Mouse (Mus musculus) liver, embryonic 16.5 days (tissue): Measurements from ENCODE around the gene Slco1a5. TPM values are rescaled to one million over a fixed set of nuclear protein-coding genes. Genes with fewer than 3 reads are reported as not detected.
A peak's percentile ranks its signal among the peaks of the same experiment; 100 is the strongest.

Experiments used
- ATAC-seq: fragments of 200-750 bp; cut with Nextera tagmentation; 2 replicates; pipeline ENCODE4 v1.8.0; 2017; ENCODE audit warnings: low read depth, mild to moderate bottlenecking, moderate number of reproducible peaks, moderate library complexity
- H3K27ac ChIP-seq: fragments of 300-500 bp; sonication (generic); 2 replicates; pipeline ENCODE4 v1.5.1; 2014; ENCODE audit warnings: mild to moderate bottlenecking, low read length
- H3K27me3 ChIP-seq: fragments of 300-500 bp; sonication (generic); 2 replicates; pipeline ENCODE4 v1.6.1; 2014; ENCODE audit warnings: low read depth, low read length, mixed read lengths; ENCODE audit not compliant: control insufficient read depth, insufficient read depth
- H3K36me3 ChIP-seq: fragments of 300-500 bp; sonication (generic); 2 replicates; pipeline ENCODE4 v1.6.1; 2014; ENCODE audit warnings: mild to moderate bottlenecking; ENCODE audit not compliant: control insufficient read depth, insufficient read depth
- H3K4me1 ChIP-seq: fragments of 300-500 bp; sonication (generic); 2 replicates; pipeline ENCODE4 v1.6.1; 2014; ENCODE audit warnings: low read depth, low read length, mixed read lengths; ENCODE audit not compliant: control insufficient read depth
- H3K4me2 ChIP-seq: fragments of 300-500 bp; sonication (generic); 2 replicates; pipeline ENCODE4 v1.6.1; 2014; ENCODE audit warnings: low read depth, low read length, mixed read lengths
- H3K4me3 ChIP-seq: fragments of 300-500 bp; sonication (generic); 2 replicates; pipeline ENCODE4 v1.5.1; 2014; ENCODE audit warnings: low read depth, mild to moderate bottlenecking, low read length
- H3K9ac ChIP-seq: fragments of 300-500 bp; sonication (generic); 2 replicates; pipeline ENCODE4 v1.6.1; 2014; ENCODE audit warnings: low read depth, low read length
- H3K9me3 ChIP-seq: fragments of 300-500 bp; sonication (generic); replicated peaks from 2 replicates; pipeline ENCODE4 v1.6.1; 2016; ENCODE audit warnings: low read length; ENCODE audit not compliant: control insufficient read depth
- WGBS: fragments of 180-500 bp; shearing (Covaris S2); extraction: QIAGEN DNeasy Blood & Tissue Kit; methylation state at CpG from one replicate; pipeline ENCODE4 v1.1.7; 2014; ENCODE audit not compliant: insufficient replicate concordance; 5-methylcytosine and 5-hydroxymethylcytosine counted together
- polyA plus RNA-seq: library from polyadenylated mRNA; unstranded; fragments of >200 nt; fragmentation: Nextera tagmentation; extraction: Ambion mirVana; gene quantifications from 2 replicates; pipeline ENCODE4 v1.2.1, GENCODE M21; 2015

Gene Slco1a5
- polyA plus RNA-seq, 1 experiment from 2014 or later: 0.05 TPM

- Histone ChIP-seq H3K9ac (no peak overlapping the region), H3K9me3 (no peaks in the 10 kb centered on the region), H3K36me3 (peaks cover 6% of the 10 kb centered on the region), H3K27ac (peak overlapping the region; percentile 21), H3K4me1 (peaks cover 11% of the 10 kb centered on the region), H3K4me3 (no peak overlapping the region), H3K4me2 (no peak overlapping the region), H3K27me3 (no peaks in the 10 kb centered on the region)
- ATAC-seq: peak; percentile 28
- WGBS: 63% methylated on average over 11 of the region's 11 CpGs
Observed at GRCm38 (mm10) chr6:142347431-142348385, 24.9 kb upstream of the Slco1a5 start.

- Histone ChIP-seq H3K27me3 (no peaks in the 10 kb centered on the region), H3K9me3 (no peaks in the 10 kb centered on the region), H3K4me1 (peaks cover 11% of the 10 kb centered on the region), H3K4me3 (peak overlapping the region; percentile 85), H3K4me2 (peak overlapping the region; percentile 69), H3K36me3 (peaks cover 5% of the 10 kb centered on the region), H3K27ac (peak overlapping the region; percentile 83), H3K9ac (peak overlapping the region; percentile 75)
- ATAC-seq: no peak
- 35% methylated on average over 12 of the region's 12 CpGs for WGBS
Observed at GRCm38 (mm10) chr6:142346181-142347110, 23.7 kb upstream of the Slco1a5 start.

DNA sequence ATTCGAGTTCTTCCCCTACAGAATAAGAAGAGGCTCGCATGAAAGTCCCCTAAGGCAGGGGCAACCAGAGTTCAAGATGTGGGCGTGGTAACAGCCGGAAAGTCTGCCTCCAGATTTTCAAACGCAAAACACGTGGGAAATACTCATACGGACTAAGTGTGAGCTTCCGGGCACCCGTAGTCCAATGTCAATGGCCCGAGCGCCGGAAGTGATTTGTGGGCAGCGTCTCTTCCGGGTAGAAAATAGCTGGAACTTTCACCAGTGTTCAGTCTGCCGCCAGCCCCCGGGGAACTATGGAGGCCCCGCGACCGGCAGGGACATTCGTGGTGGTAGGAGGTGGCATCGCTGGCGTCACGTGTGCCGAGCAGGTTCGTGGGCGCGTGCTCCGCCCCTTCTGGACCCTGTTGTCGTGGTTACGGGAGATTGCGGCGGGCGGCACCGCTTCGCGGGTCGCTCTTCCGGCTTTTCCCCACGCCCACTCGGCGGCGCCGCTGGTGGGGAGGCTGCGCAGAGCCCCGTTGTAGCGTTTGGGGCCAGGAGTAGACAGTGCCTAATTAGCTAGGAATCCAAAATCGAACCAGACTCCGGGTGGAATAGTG, 22.8 kb upstream of the Slco1a5 start, which contains the start of gene Pyroxd1:
Gene Pyroxd1 (plus strand): TSS at position 215 of the 599 bp plus-strand sequence.
- Histone ChIP-seq H3K27ac (peak within 1 kb of the TSS; percentile 83), H3K27me3 (no peaks in the 10 kb centered on the region), H3K9me3 (no peaks in the 10 kb centered on the region), H3K4me2 (peak within 1 kb of the TSS; percentile 69), H3K36me3 (no peaks in the 10 kb centered on the region), H3K9ac (peak within 1 kb of the TSS; percentile 75), H3K4me1 (peaks cover 11% of the 10 kb centered on the region), H3K4me3 (peak within 1 kb of the TSS; percentile 85)
- WGBS: under 1% methylated on average over 48 of the region's 48 CpGs
- peak; percentile 92 for ATAC-seq

- no peaks in the 10 kb centered on the region for H3K27me3 ChIP-seq
- no peak overlapping the region for H3K4me2 ChIP-seq
- WGBS: 45% methylated on average over 2 of the region's 2 CpGs
- no peaks in the 10 kb centered on the region for H3K9me3 ChIP-seq
- H3K4me3 ChIP-seq: no peak overlapping the region
- peaks cover 11% of the 10 kb centered on the region for H3K4me1 ChIP-seq
- ATAC-seq: no peak
- H3K9ac ChIP-seq: no peak overlapping the region
- H3K36me3 ChIP-seq: no peaks in the 10 kb centered on the region
- H3K27ac ChIP-seq: no peak overlapping the region
Observed at GRCm38 (mm10) chr6:142343561-142343960, 20.8 kb upstream of the Slco1a5 start.

DNA sequence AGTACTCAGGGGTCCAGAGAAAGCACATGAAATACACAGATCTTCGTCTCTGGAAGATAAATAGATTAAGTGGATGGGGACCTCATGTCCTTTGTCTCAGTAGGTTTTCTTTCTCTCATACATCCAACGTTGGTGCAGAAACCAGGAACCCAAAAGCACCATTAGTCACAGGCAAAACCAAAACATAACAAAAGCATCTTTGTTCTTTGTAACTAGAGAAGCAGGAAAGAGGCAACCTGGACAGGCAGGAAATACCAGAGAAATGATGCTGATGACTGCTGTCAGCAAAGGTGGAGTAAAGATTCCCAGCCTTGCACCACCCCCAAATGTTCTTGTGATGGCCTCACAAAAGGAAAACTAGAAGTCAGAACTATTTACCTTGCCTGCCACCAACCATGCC, 16.8 kb upstream of the Slco1a5 start:
- 16% methylated on average over 2 of the region's 2 CpGs for WGBS
- no peaks in the 10 kb centered on the region for H3K4me1 ChIP-seq
- no peak overlapping the region for H3K9ac ChIP-seq
- no peak overlapping the region for H3K4me3 ChIP-seq
- H3K9me3 ChIP-seq: no peaks in the 10 kb centered on the region
- H3K36me3 ChIP-seq: no peaks in the 10 kb centered on the region
- no peak for ATAC-seq
- H3K27ac ChIP-seq: no peak overlapping the region
- H3K4me2 ChIP-seq: no peak overlapping the region
- H3K27me3 ChIP-seq: no peaks in the 10 kb centered on the region

- no peak for ATAC-seq
Observed at GRCm38 (mm10) chr6:142338961-142339360, 16.2 kb upstream of the Slco1a5 start.

DNA sequence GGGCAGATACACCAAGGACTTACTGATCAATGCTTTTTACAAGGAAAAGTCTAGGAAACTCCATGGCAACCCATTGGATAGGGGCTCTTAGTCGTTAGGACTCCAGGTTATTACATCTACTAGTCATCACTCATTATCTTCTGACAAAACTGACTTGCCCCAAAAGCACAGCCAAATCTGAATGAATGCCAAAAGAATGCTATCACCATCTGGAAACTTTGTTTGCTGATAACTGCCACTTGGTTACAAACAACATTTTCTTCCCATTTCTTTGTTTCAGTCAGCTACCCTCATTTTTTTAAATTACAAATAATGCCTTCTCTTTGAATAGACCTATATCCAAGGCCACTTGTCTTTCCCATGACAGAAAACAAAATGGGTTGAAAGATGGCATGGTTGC, 6.4 kb upstream of the Slco1a5 start:
- WGBS: 29% methylated on average over 1 of the region's 1 CpGs
- Histone ChIP-seq H3K9me3 (no peaks in the 10 kb centered on the region), H3K4me2 (no peak overlapping the region), H3K4me3 (no peak overlapping the region), H3K36me3 (no peaks in the 10 kb centered on the region), H3K27ac (no peak overlapping the region), H3K27me3 (no peaks in the 10 kb centered on the region), H3K4me1 (no peaks in the 10 kb centered on the region), H3K9ac (no peak overlapping the region)
- no peak for ATAC-seq

More at GRCm38 (mm10) chr6:142338961-142339360, 16.2 kb upstream of the Slco1a5 start:
- no peak overlapping the region for H3K4me2 ChIP-seq
- H3K4me1 ChIP-seq: no peaks in the 10 kb centered on the region
- H3K9me3 ChIP-seq: no peaks in the 10 kb centered on the region
- no peaks in the 10 kb centered on the region for H3K36me3 ChIP-seq
- no peak overlapping the region for H3K4me3 ChIP-seq
- H3K9ac ChIP-seq: no peak overlapping the region
- H3K27me3 ChIP-seq: no peaks in the 10 kb centered on the region
- H3K27ac ChIP-seq: no peak overlapping the region
- WGBS: 33% methylated on average over 2 of the region's 2 CpGs

DNA sequence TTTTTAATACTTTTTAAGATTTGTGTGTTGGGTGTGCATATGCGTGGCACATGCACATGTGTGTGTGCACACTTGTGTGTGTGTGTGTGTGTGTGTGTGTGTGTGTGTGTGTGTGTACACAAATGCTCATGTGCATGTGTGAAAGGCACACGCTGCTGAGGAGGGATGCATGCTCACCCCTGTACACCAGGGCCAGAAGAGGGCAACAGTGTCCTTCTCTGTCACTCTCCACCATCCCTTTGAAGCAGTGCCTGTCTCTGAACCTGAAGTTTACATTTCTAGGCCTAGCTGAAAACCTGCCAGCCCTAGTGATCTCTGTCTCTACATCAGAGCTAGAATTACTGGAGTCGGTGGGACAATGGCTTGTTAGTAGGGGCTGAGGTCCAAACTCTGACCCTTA, 3.8 kb upstream of the Slco1a5 start:
- ATAC-seq: peak; percentile 21; the same call in 1 of the 2 replicates
- WGBS: 50% methylated on average over 3 of the region's 3 CpGs
- Histone ChIP-seq H3K9ac (no peak overlapping the region), H3K4me3 (no peak overlapping the region), H3K36me3 (no peaks in the 10 kb centered on the region), H3K27ac (no peak overlapping the region), H3K9me3 (no peaks in the 10 kb centered on the region), H3K27me3 (no peaks in the 10 kb centered on the region), H3K4me2 (no peak overlapping the region), H3K4me1 (no peaks in the 10 kb centered on the region)
